ENCODE assay signal across 21 mouse cellular contexts in genomic region chr19:10105034-10105493, GRCm38 (mm10). TPM values are rescaled to one million over a fixed set of nuclear protein-coding genes. Genes with fewer than 3 reads are reported as not detected.
DNase-seq lines count a peak whose midpoint lies in the region; ATAC-seq and TF ChIP-seq lines count a peak whose summit lies in the region.
"Had no signal": no experiment of that assay in that cellular context is flagged by ENCODE, and none has a peak within 500 bp of the region (broad histone marks: within the 10 kb centered on the region; RNA-seq: fewer than 3 reads in every experiment).

No protein-coding gene starts in this region.

- H3K79me2 ChIP-seq in heart, adult 2 months (replicated peaks; ENCODE audit: control insufficient read depth, insufficient read depth, low read length): no peaks in the 10 kb centered on the region
- peaks cover 12% of the 10 kb centered on the region for H3K79me2 ChIP-seq in MEL (ENCODE audit: control insufficient read depth, insufficient read depth, low read length, poor library complexity)
- H3K79me2 ChIP-seq in liver, adult 2 months (ENCODE audit: control insufficient read depth, insufficient read depth, low read length): peaks cover 4% of the 10 kb centered on the region; the same call in 1 of the 2 replicates

- H3K27me3 ChIP-seq in heart, embryonic 10.5 days (ENCODE audit: insufficient read depth, poor library complexity, severe bottlenecking): no peaks in the 10 kb centered on the region
- no peaks in the 10 kb centered on the region for H3K27me3 ChIP-seq in heart, adult 2 months (ENCODE audit: control insufficient read depth, insufficient read depth, low read length)
- no peaks in the 10 kb centered on the region for H3K27me3 ChIP-seq in MEL (ENCODE audit: control insufficient read depth in 1 of 2, insufficient read depth in 2 of 2, low read length in 2 of 2)
- no peaks in the 10 kb centered on the region for H3K27me3 ChIP-seq in liver, adult 2 months (ENCODE audit: control insufficient read depth, insufficient read depth, low read length)
- no peaks in the 10 kb centered on the region for H3K27me3 ChIP-seq in kidney, embryonic 16.5 days (ENCODE audit: insufficient read depth, low read length)
- H3K27me3 ChIP-seq: neural tube, embryonic 15.5 days had no signal

- H3K9ac ChIP-seq in heart, adult 2 months (ENCODE audit: low read depth, low read length): no peak overlapping the region
- peak overlapping the region; percentile 45 for H3K9ac ChIP-seq in MEL (ENCODE audit: control insufficient read depth, low read depth, low read length, poor library complexity, severe bottlenecking)
- H3K9ac ChIP-seq in liver, adult 2 months (ENCODE audit: low read depth, low read length): no peak overlapping the region
- no peak overlapping the region for H3K9ac ChIP-seq in kidney, embryonic 16.5 days (replicated peaks; ENCODE audit: low read length)
- H3K9ac ChIP-seq: forebrain, postnatal 0 days; neural tube, embryonic 15.5 days had no signal

- no peak for TF ChIP-seq POLR2A in heart, adult 2 months (IDR thresholded peaks at IDR 0.05; ENCODE audit: insufficient read depth, low read depth, low read length)
- peak in 1 of 2 experiments; percentile 42; a peak in 1 of 4 replicates for TF ChIP-seq POLR2A in MEL (IDR thresholded peaks at IDR 0.05; ENCODE audit: control insufficient read depth in 1 of 2, insufficient read depth in 1 of 2, low read depth in 1 of 2, low read length in 2 of 2, poor library complexity in 1 of 2)
- no peak for TF ChIP-seq POLR2A in liver, adult 2 months (IDR thresholded peaks at IDR 0.05; ENCODE audit: extremely low read depth, insufficient read depth, low read length)

- TF ChIP-seq RAD21 in MEL (IDR thresholded peaks at IDR 0.05; ENCODE audit: low read depth, low read length): no peak

- no peak for TF ChIP-seq CTCF in heart, adult 2 months (IDR thresholded peaks at IDR 0.05)
- no peak for TF ChIP-seq CTCF in MEL (IDR thresholded peaks at IDR 0.05 in 2 of 3, conservative IDR thresholded peaks at IDR 0.05 in 1 of 3; ENCODE audit: control insufficient read depth in 1 of 3, insufficient read depth in 1 of 3, low read depth in 2 of 3, low read length in 3 of 3, poor library complexity in 1 of 3, severe bottlenecking in 1 of 3)
- TF ChIP-seq CTCF in liver, adult 2 months (IDR thresholded peaks at IDR 0.05; ENCODE audit: low read depth, low read length): no peak

- no peaks in the 10 kb centered on the region for H3K36me3 ChIP-seq in heart, embryonic 10.5 days
- H3K36me3 ChIP-seq in heart, adult 2 months (ENCODE audit: control insufficient read depth, insufficient read depth, low read length): no peaks in the 10 kb centered on the region
- H3K36me3 ChIP-seq in MEL (ENCODE audit: control insufficient read depth in 1 of 2, insufficient read depth in 2 of 2, low read length in 2 of 2): peaks cover 0 to 24% of the 10 kb centered on the region in 2 experiments; a peak in 2 of 4 replicates
- H3K36me3 ChIP-seq in liver, adult 2 months (ENCODE audit: control insufficient read depth, insufficient read depth, low read length): no peaks in the 10 kb centered on the region
- H3K36me3 ChIP-seq in kidney, embryonic 16.5 days (ENCODE audit: insufficient read depth, low read length): no peaks in the 10 kb centered on the region
- H3K36me3 ChIP-seq: embryonic facial prominence, embryonic 10.5 days; neural tube, embryonic 15.5 days had no signal

- H3K4me2 ChIP-seq in kidney, embryonic 16.5 days (replicated peaks; ENCODE audit: low read depth, low read length): no peak overlapping the region
- H3K4me2 ChIP-seq: neural tube, embryonic 15.5 days had no signal

- TF ChIP-seq EP300 in heart, adult 2 months (IDR thresholded peaks at IDR 0.05; ENCODE audit: insufficient read depth, low read depth, low read length): no peak
- TF ChIP-seq EP300 in MEL (IDR thresholded peaks at IDR 0.05; ENCODE audit: low read depth in 1 of 2, low read length in 2 of 2): peak; percentile 76 to 86

- peak; percentile 44 for ATAC-seq in megakaryocyte progenitor cell, adult 5-6 weeks (replicated peaks; ENCODE audit: poor library complexity)
- ATAC-seq in kidney, embryonic 16.5 days (ENCODE audit: low FRiP score, low TSS enrichment): no peak
- ATAC-seq: forebrain, postnatal 0 days; hindbrain, postnatal 0 days had no signal

- WGBS in heart, embryonic 10.5 days: 62% methylated on average over 10 of the region's 10 CpGs
- 72% methylated on average over 10 of the region's 10 CpGs for WGBS in heart, adult 2 months
- WGBS in liver, adult 2 months: 58% methylated on average over 10 of the region's 10 CpGs
- 74% methylated on average over 10 of the region's 10 CpGs for WGBS in kidney, embryonic 16.5 days

- peaks cover 18% of the 10 kb centered on the region for H3K4me1 ChIP-seq in heart, embryonic 10.5 days
- H3K4me1 ChIP-seq in heart, adult 2 months (ENCODE audit: control insufficient read depth, insufficient read depth, low read length): no peaks in the 10 kb centered on the region; the same call in 1 of the 2 replicates
- peaks cover 2 to 35% of the 10 kb centered on the region in 2 experiments; a peak in 3 of 4 replicates for H3K4me1 ChIP-seq in MEL (ENCODE audit: control insufficient read depth in 1 of 2, insufficient read depth in 2 of 2, low read length in 2 of 2)
- peaks cover 24% of the 10 kb centered on the region for H3K4me1 ChIP-seq in liver, adult 2 months (ENCODE audit: control insufficient read depth, insufficient read depth, low read length)
- peaks cover 10% of the 10 kb centered on the region for H3K4me1 ChIP-seq in kidney, embryonic 16.5 days (ENCODE audit: insufficient read depth, low read length)

- intact Hi-C loops in heart, adult 2 months (cut with DNase I): no loop called here

- H3K27ac ChIP-seq in heart, embryonic 10.5 days: peak overlapping the region; percentile 72; the same call in 1 of the 2 replicates
- H3K27ac ChIP-seq in heart, adult 2 months: no peak overlapping the region
- H3K27ac ChIP-seq in MEL (ENCODE audit: control insufficient read depth, low read depth, low read length): peak overlapping the region; percentile 71
- peak overlapping the region; percentile 68; the same call in 1 of the 2 replicates for H3K27ac ChIP-seq in liver, adult 2 months (replicated peaks; ENCODE audit: insufficient read depth, low read depth, low read length)
- no peak overlapping the region for H3K27ac ChIP-seq in kidney, embryonic 16.5 days (ENCODE audit: low read length)
- H3K27ac ChIP-seq: hindbrain, postnatal 0 days; neural tube, embryonic 15.5 days had no signal

- DNase-seq in heart, embryonic 10.5 days (ENCODE audit: low spot score): no peak
- no peak for DNase-seq in heart, adult 2 months
- peak; percentile 78 for DNase-seq in MEL (ENCODE audit: low read depth, low spot score)
- DNase-seq in liver, adult 2 months (ENCODE audit: extremely low read depth, low read depth, low spot score): no peak
- DNase-seq in gastrocnemius, postnatal 4 days (ENCODE audit: low spot score in 2 of 2): no peak
- DNase-seq: B cell, adult 2 months; cerebellum, postnatal 36 days; forebrain, postnatal 0 days; heart, adult 18-20 months; heart, postnatal 36 days; kidney, adult 8-10 months; kidney, postnatal 36 days; layer of hippocampus, adult 9-11 months; lung, postnatal 10 days; right cerebral cortex, postnatal 25 days; thymus, postnatal 25 days had no signal

- no peak overlapping the region for H3K4me3 ChIP-seq in heart, embryonic 10.5 days
- H3K4me3 ChIP-seq in heart, adult 2 months: no peak overlapping the region
- peak overlapping the region; percentile 28 to 43 for H3K4me3 ChIP-seq in MEL (ENCODE audit: control insufficient read depth in 1 of 2, insufficient read depth in 1 of 2, low read depth in 2 of 2, low read length in 2 of 2)
- H3K4me3 ChIP-seq in liver, adult 2 months (ENCODE audit: insufficient read depth, low read depth, low read length): no peak overlapping the region
- no peak overlapping the region for H3K4me3 ChIP-seq in kidney, embryonic 16.5 days (ENCODE audit: low read length)
- H3K4me3 ChIP-seq: embryonic facial prominence, embryonic 10.5 days; neural tube, embryonic 15.5 days had no signal

- H3K9me3 ChIP-seq in heart, embryonic 10.5 days: no peaks in the 10 kb centered on the region
- no peaks in the 10 kb centered on the region for H3K9me3 ChIP-seq in MEL (replicated peaks; ENCODE audit: insufficient read depth, low read length)
- H3K9me3 ChIP-seq in kidney, embryonic 16.5 days (ENCODE audit: low read length): no peaks in the 10 kb centered on the region
- H3K9me3 ChIP-seq: embryonic facial prominence, embryonic 10.5 days; neural tube, embryonic 15.5 days had no signal

TF ChIP-seq in MEL, 35 proteins besides CTCF, POLR2A, EP300 and RAD21 (continues in another document):
- TF ChIP-seq MYB (IDR thresholded peaks at IDR 0.05; ENCODE audit: low read depth, low read length) (peak; percentile 63; the same call in 1 of the 2 replicates), KAT2A (conservative IDR thresholded peaks at IDR 0.05; ENCODE audit: low read depth, low read length) (no peak), NRF1 (IDR thresholded peaks at IDR 0.05; ENCODE audit: insufficient read depth, low read depth, low read length, poor library complexity, severe bottlenecking) (no peak), MAX (IDR thresholded peaks at IDR 0.05; ENCODE audit: low read length) (peak; percentile 90), CHD1 (IDR thresholded peaks at IDR 0.05; ENCODE audit: low read depth, low read length) (no peak), ELF1 (IDR thresholded peaks at IDR 0.05; ENCODE audit: low read depth, low read length) (no peak), GATA1 (IDR thresholded peaks at IDR 0.05; ENCODE audit: low read depth, low read length) (peak; percentile 87), ETS1 (IDR thresholded peaks at IDR 0.05; ENCODE audit: low read depth, low read length) (peak; percentile 66), TAL1 (IDR thresholded peaks at IDR 0.05; ENCODE audit: low read length) (peak; percentile 84), USF1 (IDR thresholded peaks at IDR 0.05; ENCODE audit: low read depth, low read length) (peak; percentile 25; the same call in 1 of the 2 replicates), RCOR1 (IDR thresholded peaks at IDR 0.05; ENCODE audit: low read depth, low read length) (peak; percentile 25; the same call in 1 of the 2 replicates)

RNA-seq across cellular contexts. Expression of gene Fads2, which starts 3.5 kb away (rescaled TPM):
- 72.7 and 87.6 TPM in 2 replicates for polyA plus RNA-seq in heart, embryonic 10.5 days (2016; fragmentation: Nextera tagmentation; extraction: Ambion mirVana)
- 1 to 10 TPM; 5.3 to 6.3 TPM for total RNA-seq in heart, adult 2 months (2021)
- 13.3 and 15.5 TPM in 2 replicates for polyA plus RNA-seq in heart, adult 2 months (2012; rRNA removed)
- 55.2 and 64.0 TPM in 2 replicates for total RNA-seq in MEL (2012; rRNA removed)
- polyA plus RNA-seq in MEL (2012; ENCODE audit: insufficient read depth in 1 of 2, insufficient read length in 2 of 2, low read depth in 1 of 2, low replicate concordance in 2 of 2, missing spikeins in 1 of 2): 100 to 1,000 TPM in 1 of 2 experiments, not detected in 1; 119 TPM
- total RNA-seq in liver, adult 2 months (2014; rRNA removed): 284 and 293 TPM in 2 replicates
- polyA plus RNA-seq in liver, adult 2 months (2012; rRNA removed): 586 and 618 TPM in 2 replicates
- total RNA-seq in megakaryocyte progenitor cell, adult 5-6 weeks (2015): 7.7 and 10.4 TPM in 2 replicates
- 6.3 and 13.7 TPM in 2 replicates for total RNA-seq in megakaryocyte progenitor cell, adult 5-6 weeks (2017)
- 76.1 and 85.9 TPM in 2 replicates for polyA plus RNA-seq in kidney, embryonic 16.5 days (2015; fragmentation: Nextera tagmentation; extraction: Ambion mirVana)
- total RNA-seq in gastrocnemius, postnatal 4 days (2021): 10 to 100 TPM; 26.2 to 27.3 TPM

Comparison
In these comparisons a context has a peak if more than half of its experiments do, and no peak if none do; other contexts are left out.
1. H3K27ac ChIP-seq: peak in heart, embryonic 10.5 days (single experiment), MEL (single experiment) and liver, adult 2 months (single experiment); none in heart, adult 2 months (single experiment) and kidney, embryonic 16.5 days (single experiment).
2. H3K4me3 ChIP-seq: peak in MEL (2 of 2); none in heart, embryonic 10.5 days (single experiment), heart, adult 2 months (single experiment), liver, adult 2 months (single experiment) and kidney, embryonic 16.5 days (single experiment).